8 mouse cellular contexts compared by ENCODE assay signal in genomic region chr9:65200606-65201005, GRCm38 (mm10). TPM values are rescaled to one million over a fixed set of nuclear protein-coding genes. Genes with fewer than 3 reads are reported as not detected.
DNase-seq lines count a peak whose midpoint lies in the region; ATAC-seq and TF ChIP-seq lines count a peak whose summit lies in the region.

No protein-coding gene starts in this region.

- H3K27ac ChIP-seq in kidney, embryonic 15.5 days = peak overlapping the region; percentile 82; the same call in 1 of the 2 replicates
- no peak overlapping the region for H3K27ac ChIP-seq in kidney, embryonic 16.5 days (ENCODE audit: low read length)
- H3K27ac ChIP-seq in thymus, adult 2 months (ENCODE audit: control insufficient read depth, insufficient read depth, low read length) = no peak overlapping the region

- WGBS in kidney, embryonic 15.5 days = 79% methylated on average over 1 of the region's 1 CpGs
- WGBS in kidney, embryonic 16.5 days = 73% methylated on average over 1 of the region's 1 CpGs
- WGBS in thymus, adult 2 months = 77% methylated on average over 1 of the region's 1 CpGs

- no peak overlapping the region for H3K4me2 ChIP-seq in kidney, embryonic 15.5 days
- H3K4me2 ChIP-seq in kidney, embryonic 16.5 days (replicated peaks; ENCODE audit: low read depth, low read length) = no peak overlapping the region

- no peaks in the 10 kb centered on the region for H3K9me3 ChIP-seq in kidney, embryonic 15.5 days (replicated peaks)
- H3K9me3 ChIP-seq in kidney, embryonic 16.5 days (ENCODE audit: low read length) = no peaks in the 10 kb centered on the region

- H3K9ac ChIP-seq in kidney, embryonic 15.5 days = no peak overlapping the region
- no peak overlapping the region for H3K9ac ChIP-seq in kidney, embryonic 16.5 days (replicated peaks; ENCODE audit: low read length)

- no peaks in the 10 kb centered on the region for H3K36me3 ChIP-seq in kidney, embryonic 15.5 days
- no peaks in the 10 kb centered on the region for H3K36me3 ChIP-seq in kidney, embryonic 16.5 days (ENCODE audit: insufficient read depth, low read length)
- no peaks in the 10 kb centered on the region for H3K36me3 ChIP-seq in thymus, adult 2 months (ENCODE audit: control insufficient read depth, insufficient read depth, low read length)

- no peak overlapping the region for H3K4me3 ChIP-seq in kidney, embryonic 15.5 days (replicated peaks)
- H3K4me3 ChIP-seq in kidney, embryonic 16.5 days (ENCODE audit: low read length) = no peak overlapping the region
- no peak overlapping the region for H3K4me3 ChIP-seq in thymus, adult 2 months (ENCODE audit: control insufficient read depth, insufficient read depth, low read length)

- H3K27me3 ChIP-seq in kidney, embryonic 15.5 days = no peaks in the 10 kb centered on the region
- no peaks in the 10 kb centered on the region for H3K27me3 ChIP-seq in kidney, embryonic 16.5 days (ENCODE audit: insufficient read depth, low read length)
- no peaks in the 10 kb centered on the region for H3K27me3 ChIP-seq in thymus, adult 2 months (ENCODE audit: control insufficient read depth, insufficient read depth, low read length)

- no peak for TF ChIP-seq CTCF in thymus, adult 2 months (IDR thresholded peaks at IDR 0.05; ENCODE audit: borderline replicate concordance, control insufficient read depth, extremely low read depth, insufficient read depth, low read length, poor library complexity)

- peak; percentile 74 for DNase-seq in adrenal gland, adult 8-10 months
- peak; percentile 64 to 71 for DNase-seq in heart, adult 9 months (ENCODE audit: low spot score in 2 of 2)
- peak; percentile 34 for DNase-seq in lung, postnatal 14 days
- DNase-seq in thymus, adult 2 months = no peak
- DNase-seq in spleen, postnatal 14 days (ENCODE audit: low spot score in 2 of 2) = no peak
- no peak for DNase-seq in kidney, adult 18-20 months

- peaks cover 27% of the 10 kb centered on the region for H3K4me1 ChIP-seq in kidney, embryonic 15.5 days
- peaks cover 11% of the 10 kb centered on the region for H3K4me1 ChIP-seq in kidney, embryonic 16.5 days (ENCODE audit: insufficient read depth, low read length)
- H3K4me1 ChIP-seq in thymus, adult 2 months (replicated peaks; ENCODE audit: control insufficient read depth, insufficient read depth, low read length) = peaks cover 14% of the 10 kb centered on the region

- ATAC-seq in kidney, embryonic 15.5 days (replicated peaks; ENCODE audit: low FRiP score) = no peak
- no peak for ATAC-seq in kidney, embryonic 16.5 days (ENCODE audit: low FRiP score, low TSS enrichment)

- no peak for TF ChIP-seq POLR2A in thymus, adult 2 months (IDR thresholded peaks at IDR 0.05; ENCODE audit: control insufficient read depth, extremely low read depth, insufficient read depth, low read length, poor library complexity)

RNA-seq across cellular contexts. Expression of gene Parp16, which starts 5.5 kb away (rescaled TPM):
- polyA plus RNA-seq in kidney, embryonic 15.5 days (2015; fragmentation: Nextera tagmentation; extraction: Ambion mirVana) = 7.9 and 8.1 TPM in 2 replicates
- polyA plus RNA-seq in kidney, embryonic 16.5 days (2015; fragmentation: Nextera tagmentation; extraction: Ambion mirVana) = 7.4 and 8.6 TPM in 2 replicates
- 10 to 100 TPM; 16.2 to 44.2 (median 33.1) TPM for total RNA-seq in adrenal gland, adult 8-10 months (2022)
- polyA plus RNA-seq in thymus, adult 2 months (2012; rRNA removed) = 9.3 and 17.1 TPM in 2 replicates

RNA-seq across cellular contexts. Expression of gene Igdcc3, which starts 59.6 kb away (rescaled TPM):
- 3.5 and 4.2 TPM in 2 replicates for polyA plus RNA-seq in kidney, embryonic 15.5 days (2015; fragmentation: Nextera tagmentation; extraction: Ambion mirVana)
- polyA plus RNA-seq in kidney, embryonic 16.5 days (2015; fragmentation: Nextera tagmentation; extraction: Ambion mirVana) = 3.2 and 3.3 TPM in 2 replicates
- 1 to 10 TPM in 3 of 4 experiments, under 1 TPM in 1; 0.84 to 4.0 (median 2.4) TPM for total RNA-seq in adrenal gland, adult 8-10 months (2022)
- 0.07 and 0.13 TPM in 2 replicates for polyA plus RNA-seq in thymus, adult 2 months (2012; rRNA removed)

Comparison
In these comparisons a context has a peak if more than half of its experiments do, and no peak if none do; other contexts are left out.
1. DNase-seq: peak in adrenal gland, adult 8-10 months (single experiment), heart, adult 9 months (2 of 2) and lung, postnatal 14 days (single experiment); none in thymus, adult 2 months (single experiment), spleen, postnatal 14 days (0 of 2) and kidney, adult 18-20 months (single experiment).